Mouse (Mus musculus) E14TG2a.4 (cell line): ENCODE results near the gene C2cd2.

Experiments used
- CTCF ChIP-seq: conservative IDR thresholded peaks from 2 replicates; pipeline ENCODE4 v1.5.1; 2014; ENCODE audit warnings: low read length
- NANOG ChIP-seq: IDR thresholded peaks from 2 replicates; pipeline ENCODE4 v1.6.1; 2014; ENCODE audit warnings: borderline replicate concordance, low read length, mixed read lengths

- TF ChIP-seq NANOG: no peak
- TF ChIP-seq CTCF: no peak
These were observed 79.5 kb downstream of the C2cd2 start for GRCm38 (mm10) chr16:97882891-97883290.
